Mouse (Mus musculus): Measurements from ENCODE around the gene Tmem210. TPM values are rescaled to one million over a fixed set of nuclear protein-coding genes. Genes with fewer than 3 reads are reported as not detected.
A peak's percentile ranks its signal among the peaks of the same experiment; 100 is the strongest.

The Tmem210 gene
- total and polyA plus RNA-seq, 3 experiments: not detected

GRCm38 (mm10) chr2:25331470-25331869, 43.5 kb downstream of the Tmem210 start:
- peaks cover 38% of the 10 kb centered on the region for H3K4me1 ChIP-seq (ENCODE audit: insufficient read depth, low read depth, low read length)
- H3K36me3 ChIP-seq (replicated peaks): peaks cover 31% of the 10 kb centered on the region
- no peaks in the 10 kb centered on the region for H3K9me3 ChIP-seq (replicated peaks)
- H3K27me3 ChIP-seq (ENCODE audit: insufficient read depth, low read length): peaks cover 2% of the 10 kb centered on the region; the same call in 1 of the 2 replicates
- no peak for ATAC-seq (ENCODE audit: extremely low read depth, insufficient number of reproducible peaks, low FRiP score, poor library complexity, severe bottlenecking)
- DNase-seq (ENCODE audit: low spot score): no peak
- TF ChIP-seq POLR2AphosphoS5 (IDR thresholded peaks at IDR 0.05; ENCODE audit: insufficient replicate concordance, low read depth, low read length) (no peak), TAL1 (conservative IDR thresholded peaks at IDR 0.05; ENCODE audit: low read depth, low read length) (no peak), CTCF (IDR thresholded peaks at IDR 0.05; ENCODE audit: low read depth, low read length) (no peak), GATA2 (IDR thresholded peaks at IDR 0.05; ENCODE audit: borderline replicate concordance, low read depth, low read length) (no peak), GATA1 (IDR thresholded peaks at IDR 0.05; ENCODE audit: borderline replicate concordance, low read length) (no peak)
- H3K4me3 ChIP-seq (ENCODE audit: low read depth, low read length): peak overlapping the region; percentile 97

GRCm38 (mm10) chr2:25332286-25333160, 44.6 kb downstream of the Tmem210 start, which contains the start of gene Man1b1:
TSS of gene Man1b1 (plus strand) at chr2:25332338.
- ATAC-seq (ENCODE audit: extremely low read depth, insufficient number of reproducible peaks, low FRiP score, poor library complexity, severe bottlenecking) (peak; percentile 97), DNase-seq (ENCODE audit: low spot score) (peak; percentile 96)
- peak within 1 kb of the TSS; percentile 97 for H3K4me3 ChIP-seq (ENCODE audit: low read depth, low read length)
- H3K36me3 ChIP-seq (replicated peaks): peaks cover 41% of the 10 kb centered on the region
- H3K4me1 ChIP-seq (ENCODE audit: insufficient read depth, low read depth, low read length): peaks cover 40% of the 10 kb centered on the region
- TF ChIP-seq GATA1 (IDR thresholded peaks at IDR 0.05; ENCODE audit: borderline replicate concordance, low read length) (no peak), CTCF (IDR thresholded peaks at IDR 0.05; ENCODE audit: low read depth, low read length) (no peak), TAL1 (conservative IDR thresholded peaks at IDR 0.05; ENCODE audit: low read depth, low read length) (no peak), GATA2 (IDR thresholded peaks at IDR 0.05; ENCODE audit: borderline replicate concordance, low read depth, low read length) (no peak), POLR2AphosphoS5 (IDR thresholded peaks at IDR 0.05; ENCODE audit: insufficient replicate concordance, low read depth, low read length) (no peak)
- H3K9me3 ChIP-seq (replicated peaks): no peaks in the 10 kb centered on the region
- no peaks in the 10 kb centered on the region for H3K27me3 ChIP-seq (ENCODE audit: insufficient read depth, low read length)

- DNase-seq (ENCODE audit: low spot score) (no peak), ATAC-seq (ENCODE audit: extremely low read depth, insufficient number of reproducible peaks, low FRiP score, poor library complexity, severe bottlenecking) (no peak)
- Histone ChIP-seq H3K36me3 (replicated peaks) (peaks cover 52% of the 10 kb centered on the region), H3K4me1 (ENCODE audit: insufficient read depth, low read depth, low read length) (peaks cover 40% of the 10 kb centered on the region), H3K9me3 (replicated peaks) (no peaks in the 10 kb centered on the region), H3K4me3 (ENCODE audit: low read depth, low read length) (peak overlapping the region; percentile 97), H3K27me3 (ENCODE audit: insufficient read depth, low read length) (no peaks in the 10 kb centered on the region)
- TF ChIP-seq TAL1 (conservative IDR thresholded peaks at IDR 0.05; ENCODE audit: low read depth, low read length): no peak
- no peak for TF ChIP-seq GATA2 (IDR thresholded peaks at IDR 0.05; ENCODE audit: borderline replicate concordance, low read depth, low read length)
- TF ChIP-seq GATA1 (IDR thresholded peaks at IDR 0.05; ENCODE audit: borderline replicate concordance, low read length): no peak
- TF ChIP-seq CTCF (IDR thresholded peaks at IDR 0.05; ENCODE audit: low read depth, low read length): no peak
- TF ChIP-seq POLR2AphosphoS5 (IDR thresholded peaks at IDR 0.05; ENCODE audit: insufficient replicate concordance, low read depth, low read length): no peak
These were observed 45.6 kb downstream of the Tmem210 start for GRCm38 (mm10) chr2:25333569-25333968.

GRCm38 (mm10) chr2:25338303-25338702, 50.4 kb downstream of the Tmem210 start:
- ATAC-seq (ENCODE audit: extremely low read depth, insufficient number of reproducible peaks, low FRiP score, poor library complexity, severe bottlenecking) (no peak), DNase-seq (ENCODE audit: low spot score) (no peak)
- peaks cover 27% of the 10 kb centered on the region for H3K4me1 ChIP-seq (ENCODE audit: insufficient read depth, low read depth, low read length)
- H3K36me3 ChIP-seq (replicated peaks): peaks cover 93% of the 10 kb centered on the region
- H3K9me3 ChIP-seq (replicated peaks): no peaks in the 10 kb centered on the region
- H3K27me3 ChIP-seq (ENCODE audit: insufficient read depth, low read length): no peaks in the 10 kb centered on the region
- no peak for TF ChIP-seq POLR2AphosphoS5 (IDR thresholded peaks at IDR 0.05; ENCODE audit: insufficient replicate concordance, low read depth, low read length)
- no peak for TF ChIP-seq GATA2 (IDR thresholded peaks at IDR 0.05; ENCODE audit: borderline replicate concordance, low read depth, low read length)
- TF ChIP-seq GATA1 (IDR thresholded peaks at IDR 0.05; ENCODE audit: borderline replicate concordance, low read length): no peak
- no peak for TF ChIP-seq CTCF (IDR thresholded peaks at IDR 0.05; ENCODE audit: low read depth, low read length)
- no peak for TF ChIP-seq TAL1 (conservative IDR thresholded peaks at IDR 0.05; ENCODE audit: low read depth, low read length)
- no peak overlapping the region for H3K4me3 ChIP-seq (ENCODE audit: low read depth, low read length)

Other genes with a start within 250 kb of the Tmem210 start
Only the 20 nearest of the 34 such genes appear.
- gene Tor4a, start 91.3 kb upstream of the Tmem210 start, total RNA-seq (2014; fragmentation: Nextera tagmentation): 13.3 and 17.2 TPM in 2 replicates
- gene Tor4a, start 91.3 kb upstream of the Tmem210 start, total RNA-seq (2017): 33.2 and 33.8 TPM in 2 replicates
- 10.8 and 12.3 TPM in 2 replicates for gene Tor4a, start 91.3 kb upstream of the Tmem210 start, polyA plus RNA-seq (2012)
- gene Nelfb, start 76.7 kb upstream of the Tmem210 start, total RNA-seq (2014; fragmentation: Nextera tagmentation): 30.6 and 80.7 TPM in 2 replicates
- 54.6 and 60.9 TPM in 2 replicates for gene Nelfb, start 76.7 kb upstream of the Tmem210 start, total RNA-seq (2017)
- 26.9 and 27.0 TPM in 2 replicates for gene Nelfb, start 76.7 kb upstream of the Tmem210 start, polyA plus RNA-seq (2012)
- not detected in 2 replicates for gene Stpg3, start 73.5 kb upstream of the Tmem210 start, total RNA-seq (2014; fragmentation: Nextera tagmentation)
- not detected in 2 replicates for gene Stpg3, start 73.5 kb upstream of the Tmem210 start, total RNA-seq (2017)
- gene Stpg3, start 73.5 kb upstream of the Tmem210 start, polyA plus RNA-seq (2012): not detected in 2 replicates
- not detected in 2 replicates for gene Fam166a, start 69.4 kb upstream of the Tmem210 start, total RNA-seq (2014; fragmentation: Nextera tagmentation)
- not detected in 2 replicates for gene Fam166a, start 69.4 kb upstream of the Tmem210 start, total RNA-seq (2017)
- gene Fam166a, start 69.4 kb upstream of the Tmem210 start, polyA plus RNA-seq (2012): 0.20 TPM in 1 of 2 replicates, not detected in the other
- 367 and 427 TPM in 2 replicates for gene Tubb4b, start 63.4 kb upstream of the Tmem210 start, total RNA-seq (2014; fragmentation: Nextera tagmentation)
- 799 and 1,022 TPM in 2 replicates for gene Tubb4b, start 63.4 kb upstream of the Tmem210 start, total RNA-seq (2017)
- gene Tubb4b, start 63.4 kb upstream of the Tmem210 start, polyA plus RNA-seq (2012): 414 and 639 TPM in 2 replicates
- gene Slc34a3, start 53.8 kb upstream of the Tmem210 start, total RNA-seq (2014; fragmentation: Nextera tagmentation): 0.63 TPM in 1 of 2 replicates, not detected in the other
- not detected in 2 replicates for gene Slc34a3, start 53.8 kb upstream of the Tmem210 start, total RNA-seq (2017)
- gene Slc34a3, start 53.8 kb upstream of the Tmem210 start, polyA plus RNA-seq (2012): 0.91 and 0.95 TPM in 2 replicates
- not detected in 2 replicates for gene Rnf224, start 51.4 kb upstream of the Tmem210 start, total RNA-seq (2014; fragmentation: Nextera tagmentation)
- 0.35 and 0.66 TPM in 2 replicates for gene Rnf224, start 51.4 kb upstream of the Tmem210 start, total RNA-seq (2017)
- gene Rnf224, start 51.4 kb upstream of the Tmem210 start, polyA plus RNA-seq (2012): 0.09 and 0.13 TPM in 2 replicates
- gene Rnf208, start 45.9 kb upstream of the Tmem210 start, total RNA-seq (2014; fragmentation: Nextera tagmentation): 14.7 and 18.4 TPM in 2 replicates
- gene Rnf208, start 45.9 kb upstream of the Tmem210 start, total RNA-seq (2017): 0.22 and 0.41 TPM in 2 replicates
- 54.7 and 72.0 TPM in 2 replicates for gene Rnf208, start 45.9 kb upstream of the Tmem210 start, polyA plus RNA-seq (2012)
- gene Cysrt1, start 45.7 kb upstream of the Tmem210 start, total RNA-seq (2014; fragmentation: Nextera tagmentation): not detected in 2 replicates
- not detected in 2 replicates for gene Cysrt1, start 45.7 kb upstream of the Tmem210 start, total RNA-seq (2017)
- gene Cysrt1, start 45.7 kb upstream of the Tmem210 start, polyA plus RNA-seq (2012): not detected in 2 replicates
- 5.6 and 6.3 TPM in 2 replicates for gene AL732309.1, start 41.3 kb upstream of the Tmem210 start, total RNA-seq (2014; fragmentation: Nextera tagmentation)
- 2.6 and 4.2 TPM in 2 replicates for gene AL732309.1, start 41.3 kb upstream of the Tmem210 start, total RNA-seq (2017)
- 1.4 TPM in 1 of 2 replicates, not detected in the other for gene AL732309.1, start 41.3 kb upstream of the Tmem210 start, polyA plus RNA-seq (2012)
- 13.7 and 14.6 TPM in 2 replicates for gene Tmem203, start 32.7 kb upstream of the Tmem210 start, total RNA-seq (2014; fragmentation: Nextera tagmentation)
- gene Tmem203, start 32.7 kb upstream of the Tmem210 start, total RNA-seq (2017): 15.5 and 17.1 TPM in 2 replicates
- gene Tmem203, start 32.7 kb upstream of the Tmem210 start, polyA plus RNA-seq (2012): 7.8 and 10.0 TPM in 2 replicates
- gene Tprn, start 25.5 kb upstream of the Tmem210 start, total RNA-seq (2014; fragmentation: Nextera tagmentation): 13.6 and 22.0 TPM in 2 replicates
- gene Tprn, start 25.5 kb upstream of the Tmem210 start, total RNA-seq (2017): 8.1 and 10.0 TPM in 2 replicates
- gene Tprn, start 25.5 kb upstream of the Tmem210 start, polyA plus RNA-seq (2012): 51.5 and 52.8 TPM in 2 replicates
- 35.9 and 47.0 TPM in 2 replicates for gene Ssna1, start 15.7 kb upstream of the Tmem210 start, total RNA-seq (2014; fragmentation: Nextera tagmentation)
- 100 and 107 TPM in 2 replicates for gene Ssna1, start 15.7 kb upstream of the Tmem210 start, total RNA-seq (2017)
- gene Ssna1, start 15.7 kb upstream of the Tmem210 start, polyA plus RNA-seq (2012): 237 and 259 TPM in 2 replicates
- 39.5 and 50.3 TPM in 2 replicates for gene Anapc2, start 15.7 kb upstream of the Tmem210 start, total RNA-seq (2014; fragmentation: Nextera tagmentation)
- gene Anapc2, start 15.7 kb upstream of the Tmem210 start, total RNA-seq (2017): 19.7 and 24.4 TPM in 2 replicates
- gene Anapc2, start 15.7 kb upstream of the Tmem210 start, polyA plus RNA-seq (2012): 23.0 and 25.3 TPM in 2 replicates
- gene Lrrc26, start 1.8 kb downstream of the Tmem210 start, total RNA-seq (2014; fragmentation: Nextera tagmentation): not detected in 2 replicates
- gene Lrrc26, start 1.8 kb downstream of the Tmem210 start, total RNA-seq (2017): not detected in 2 replicates
- not detected in 2 replicates for gene Lrrc26, start 1.8 kb downstream of the Tmem210 start, polyA plus RNA-seq (2012)
- 1.7 TPM in 1 of 2 replicates, not detected in the other for gene Grin1, start 31.0 kb downstream of the Tmem210 start, total RNA-seq (2014; fragmentation: Nextera tagmentation)
- gene Grin1, start 31.0 kb downstream of the Tmem210 start, total RNA-seq (2017): 0.17 and 0.33 TPM in 2 replicates
- 0.68 and 0.73 TPM in 2 replicates for gene Grin1, start 31.0 kb downstream of the Tmem210 start, polyA plus RNA-seq (2012)
- 38.3 and 47.0 TPM in 2 replicates for gene Man1b1, start 44.2 kb downstream of the Tmem210 start, total RNA-seq (2014; fragmentation: Nextera tagmentation)
- gene Man1b1, start 44.2 kb downstream of the Tmem210 start, total RNA-seq (2017): 45.3 and 57.2 TPM in 2 replicates
- gene Man1b1, start 44.2 kb downstream of the Tmem210 start, polyA plus RNA-seq (2012): 9.9 and 18.0 TPM in 2 replicates
- gene Dpp7, start 68.2 kb downstream of the Tmem210 start, total RNA-seq (2014; fragmentation: Nextera tagmentation): 5.5 and 8.6 TPM in 2 replicates
- gene Dpp7, start 68.2 kb downstream of the Tmem210 start, total RNA-seq (2017): 71.4 and 95.5 TPM in 2 replicates
- gene Dpp7, start 68.2 kb downstream of the Tmem210 start, polyA plus RNA-seq (2012): 4.5 and 7.7 TPM in 2 replicates
- gene Uap1l1, start 77.5 kb downstream of the Tmem210 start, total RNA-seq (2014; fragmentation: Nextera tagmentation): 51.2 and 53.9 TPM in 2 replicates
- gene Uap1l1, start 77.5 kb downstream of the Tmem210 start, total RNA-seq (2017): 56.4 and 118 TPM in 2 replicates
- gene Uap1l1, start 77.5 kb downstream of the Tmem210 start, polyA plus RNA-seq (2012): 21.0 and 22.8 TPM in 2 replicates
- 9.9 and 14.4 TPM in 2 replicates for gene Sapcd2, start 84.2 kb downstream of the Tmem210 start, total RNA-seq (2014; fragmentation: Nextera tagmentation)
- 20.6 and 28.1 TPM in 2 replicates for gene Sapcd2, start 84.2 kb downstream of the Tmem210 start, total RNA-seq (2017)
- 108 and 129 TPM in 2 replicates for gene Sapcd2, start 84.2 kb downstream of the Tmem210 start, polyA plus RNA-seq (2012)

Measured in G1E (cell line).